In the genomic region with DNA sequence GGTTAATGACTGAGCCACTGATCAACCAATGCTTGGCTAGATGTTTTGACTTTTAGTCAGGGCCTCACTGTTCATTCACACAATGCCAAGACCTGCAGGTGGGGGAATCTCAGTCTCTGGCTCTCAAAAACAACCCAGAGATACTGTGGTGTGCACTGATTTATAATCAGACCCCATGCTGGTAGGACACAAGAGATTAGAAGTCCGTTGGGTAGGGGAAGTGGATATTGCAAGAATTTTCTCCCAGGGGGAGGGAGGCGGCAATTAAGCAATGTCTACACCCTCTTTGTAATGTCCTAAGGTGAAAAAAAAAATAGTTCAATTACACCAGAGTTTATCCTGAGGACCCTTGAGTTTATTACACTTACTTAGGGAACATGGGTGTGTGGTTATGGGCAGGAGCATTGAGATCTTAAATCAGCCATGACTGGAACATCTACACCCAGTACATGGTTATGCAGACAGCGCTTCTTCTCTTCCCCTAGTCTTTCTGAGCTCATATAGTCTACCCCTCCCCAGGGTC, we compare ENCODE assay signal across 20 mouse cellular contexts.
DNase-seq lines count a peak whose midpoint lies in the region; ATAC-seq and TF ChIP-seq lines count a peak whose summit lies in the region.
"Had no signal": no experiment of that assay in that cellular context is flagged by ENCODE, and none has a peak within 500 bp of the region (broad histone marks: within the 10 kb centered on the region; RNA-seq: fewer than 3 reads in every experiment).

No protein-coding gene starts in this region.

- no peak overlapping the region for H3K4me2 ChIP-seq in intestine, embryonic 14.5 days (ENCODE audit: low read length)
- no peak overlapping the region for H3K4me2 ChIP-seq in intestine, postnatal 0 days (replicated peaks; ENCODE audit: low read depth)
- no peak overlapping the region for H3K4me2 ChIP-seq in kidney, embryonic 16.5 days (replicated peaks; ENCODE audit: low read depth, low read length)
- H3K4me2 ChIP-seq in stomach, embryonic 14.5 days (replicated peaks; ENCODE audit: low read depth, low read length): no peak overlapping the region
- no peak overlapping the region for H3K4me2 ChIP-seq in stomach, postnatal 0 days (replicated peaks; ENCODE audit: low read depth)
- no peak overlapping the region for H3K4me2 ChIP-seq in stomach, embryonic 16.5 days (ENCODE audit: low read depth, low read length)
- H3K4me2 ChIP-seq: embryonic facial prominence, embryonic 12.5 days; heart, embryonic 12.5 days had no signal

- no peak for DNase-seq in intestine, embryonic 14.5 days (ENCODE audit: low spot score)
- no peak for DNase-seq in kidney, postnatal 4 days
- no peak for DNase-seq in stomach, postnatal 0 days (ENCODE audit: low spot score)
- DNase-seq in layer of hippocampus, postnatal 36 days: no peak
- DNase-seq: adrenal gland, postnatal 10 days; B cell, adult 2 months; cerebellum, adult 11 months; cerebellum, adult 8-10 months; cerebellum, postnatal 14 days; gastrocnemius, postnatal 14 days; heart, postnatal 36 days had no signal

- H3K9me3 ChIP-seq in intestine, embryonic 14.5 days (ENCODE audit: control insufficient read depth, low read length): no peaks in the 10 kb centered on the region
- H3K9me3 ChIP-seq in intestine, postnatal 0 days (ENCODE audit: control insufficient read depth): no peaks in the 10 kb centered on the region
- H3K9me3 ChIP-seq in kidney, embryonic 16.5 days (ENCODE audit: low read length): no peaks in the 10 kb centered on the region
- no peaks in the 10 kb centered on the region for H3K9me3 ChIP-seq in stomach, embryonic 14.5 days (ENCODE audit: control insufficient read depth, low read depth, low read length)
- H3K9me3 ChIP-seq in stomach, postnatal 0 days (ENCODE audit: control insufficient read depth, low read length): no peaks in the 10 kb centered on the region
- no peaks in the 10 kb centered on the region for H3K9me3 ChIP-seq in stomach, embryonic 16.5 days (replicated peaks; ENCODE audit: control insufficient read depth, low read length)
- H3K9me3 ChIP-seq: embryonic facial prominence, embryonic 12.5 days; heart, embryonic 12.5 days had no signal

- H3K4me1 ChIP-seq in intestine, embryonic 14.5 days (replicated peaks; ENCODE audit: control insufficient read depth, insufficient read depth, low read length): peaks cover 27% of the 10 kb centered on the region; the same call in 1 of the 2 replicates
- no peaks in the 10 kb centered on the region for H3K4me1 ChIP-seq in intestine, postnatal 0 days (replicated peaks; ENCODE audit: control insufficient read depth, insufficient read depth, low read length)
- H3K4me1 ChIP-seq in kidney, embryonic 16.5 days (ENCODE audit: insufficient read depth, low read length): peaks cover 13% of the 10 kb centered on the region
- H3K4me1 ChIP-seq in stomach, embryonic 14.5 days (ENCODE audit: control insufficient read depth, insufficient read depth, low read length): 0 out of 2 replicates have a peak, but pooled peaks cover 3% of the 10 kb centered on the region
- 0 out of 2 replicates have a peak, but pooled peaks cover 2% of the 10 kb centered on the region for H3K4me1 ChIP-seq in stomach, postnatal 0 days (replicated peaks; ENCODE audit: control insufficient read depth, insufficient read depth)
- peaks cover 12% of the 10 kb centered on the region; the same call in 1 of the 2 replicates for H3K4me1 ChIP-seq in stomach, embryonic 16.5 days (ENCODE audit: control insufficient read depth, insufficient read depth, low read length)

- TF ChIP-seq CTCF in intestine, postnatal 0 days (IDR thresholded peaks at IDR 0.05; ENCODE audit: low read depth): no peak
- TF ChIP-seq CTCF in stomach, postnatal 0 days (IDR thresholded peaks at IDR 0.05; ENCODE audit: low read depth): no peak

- no peak for ATAC-seq in intestine, embryonic 14.5 days (replicated peaks; ENCODE audit: low FRiP score, low TSS enrichment, low read depth)
- no peak for ATAC-seq in intestine, postnatal 0 days
- no peak for ATAC-seq in kidney, embryonic 16.5 days (ENCODE audit: low FRiP score, low TSS enrichment)
- ATAC-seq in stomach, embryonic 14.5 days (ENCODE audit: insufficient number of reproducible peaks, insufficient read depth, low FRiP score, low read depth): no peak
- ATAC-seq in stomach, postnatal 0 days (ENCODE audit: low FRiP score, low TSS enrichment): no peak
- ATAC-seq in stomach, embryonic 16.5 days (ENCODE audit: insufficient read depth, low FRiP score): no peak
- ATAC-seq: CD4-positive, CD25-positive, alpha-beta regulatory T cell, adult 4 months; forebrain, embryonic 16.5 days had no signal

- peak overlapping the region; percentile 81 for H3K27ac ChIP-seq in intestine, embryonic 14.5 days (ENCODE audit: low read depth)
- H3K27ac ChIP-seq in intestine, postnatal 0 days (ENCODE audit: low read depth, low read length): no peak overlapping the region
- H3K27ac ChIP-seq in kidney, embryonic 16.5 days (ENCODE audit: low read length): peak overlapping the region; percentile 76
- peak overlapping the region; percentile 62; the same call in 1 of the 2 replicates for H3K27ac ChIP-seq in stomach, embryonic 14.5 days (ENCODE audit: low read length)
- no peak overlapping the region for H3K27ac ChIP-seq in stomach, postnatal 0 days (replicated peaks)
- H3K27ac ChIP-seq in stomach, embryonic 16.5 days (ENCODE audit: low read length): peak overlapping the region; percentile 39
- H3K27ac ChIP-seq: embryonic facial prominence, embryonic 12.5 days had no signal

- no peak overlapping the region for H3K4me3 ChIP-seq in intestine, embryonic 14.5 days (ENCODE audit: low read depth, low read length)
- no peak overlapping the region for H3K4me3 ChIP-seq in intestine, postnatal 0 days (ENCODE audit: low read depth, low read length)
- no peak overlapping the region for H3K4me3 ChIP-seq in kidney, embryonic 16.5 days (ENCODE audit: low read length)
- H3K4me3 ChIP-seq in stomach, embryonic 14.5 days (ENCODE audit: low read depth, low read length): no peak overlapping the region
- no peak overlapping the region for H3K4me3 ChIP-seq in stomach, postnatal 0 days (ENCODE audit: low read depth, low read length)
- H3K4me3 ChIP-seq in stomach, embryonic 16.5 days (replicated peaks; ENCODE audit: low read length): no peak overlapping the region
- H3K4me3 ChIP-seq: embryonic facial prominence, embryonic 12.5 days; heart, embryonic 12.5 days had no signal

- H3K27me3 ChIP-seq in intestine, embryonic 14.5 days (replicated peaks; ENCODE audit: control insufficient read depth, insufficient read depth, low read length): no peaks in the 10 kb centered on the region
- H3K27me3 ChIP-seq in intestine, postnatal 0 days (replicated peaks; ENCODE audit: control insufficient read depth, insufficient read depth, low read length): no peaks in the 10 kb centered on the region
- no peaks in the 10 kb centered on the region for H3K27me3 ChIP-seq in kidney, embryonic 16.5 days (ENCODE audit: insufficient read depth, low read length)
- no peaks in the 10 kb centered on the region for H3K27me3 ChIP-seq in stomach, embryonic 14.5 days (ENCODE audit: control insufficient read depth, insufficient read depth, low read length)
- H3K27me3 ChIP-seq in stomach, postnatal 0 days (ENCODE audit: control insufficient read depth, insufficient read depth, low read length): no peaks in the 10 kb centered on the region
- no peaks in the 10 kb centered on the region for H3K27me3 ChIP-seq in stomach, embryonic 16.5 days (ENCODE audit: control insufficient read depth, insufficient read depth, low read length)
- H3K27me3 ChIP-seq: heart, embryonic 12.5 days had no signal

- 80% methylated on average over 3 of the region's 3 CpGs for WGBS in intestine, embryonic 14.5 days
- 66% methylated on average over 3 of the region's 3 CpGs for WGBS in intestine, postnatal 0 days
- WGBS in kidney, embryonic 16.5 days: 57% methylated on average over 3 of the region's 3 CpGs
- 71% methylated on average over 3 of the region's 3 CpGs for WGBS in stomach, embryonic 14.5 days
- 79% methylated on average over 3 of the region's 3 CpGs for WGBS in stomach, postnatal 0 days
- WGBS in stomach, embryonic 16.5 days: 77% methylated on average over 3 of the region's 3 CpGs

- TF ChIP-seq EP300 in stomach, postnatal 0 days (optimal IDR thresholded peaks at IDR 0.05): no peak

- H3K36me3 ChIP-seq in intestine, embryonic 14.5 days (ENCODE audit: control insufficient read depth, insufficient read depth, low read length): no peaks in the 10 kb centered on the region
- H3K36me3 ChIP-seq in intestine, postnatal 0 days (ENCODE audit: control insufficient read depth, insufficient read depth): no peaks in the 10 kb centered on the region
- no peaks in the 10 kb centered on the region for H3K36me3 ChIP-seq in kidney, embryonic 16.5 days (ENCODE audit: insufficient read depth, low read length)
- no peaks in the 10 kb centered on the region for H3K36me3 ChIP-seq in stomach, embryonic 14.5 days (ENCODE audit: control insufficient read depth, insufficient read depth, low read length)
- H3K36me3 ChIP-seq in stomach, postnatal 0 days (ENCODE audit: control insufficient read depth, insufficient read depth, low read length): no peaks in the 10 kb centered on the region
- H3K36me3 ChIP-seq in stomach, embryonic 16.5 days (ENCODE audit: control insufficient read depth, insufficient read depth, low read length): no peaks in the 10 kb centered on the region
- H3K36me3 ChIP-seq: embryonic facial prominence, embryonic 12.5 days; G1E; heart, embryonic 12.5 days had no signal

- H3K9ac ChIP-seq in intestine, embryonic 14.5 days (ENCODE audit: low read length): no peak overlapping the region
- H3K9ac ChIP-seq in intestine, postnatal 0 days (ENCODE audit: low read depth, low read length): no peak overlapping the region
- no peak overlapping the region for H3K9ac ChIP-seq in kidney, embryonic 16.5 days (replicated peaks; ENCODE audit: low read length)
- no peak overlapping the region for H3K9ac ChIP-seq in stomach, embryonic 14.5 days (replicated peaks; ENCODE audit: low read depth, low read length)
- no peak overlapping the region for H3K9ac ChIP-seq in stomach, postnatal 0 days (ENCODE audit: low read length)
- no peak overlapping the region for H3K9ac ChIP-seq in stomach, embryonic 16.5 days (ENCODE audit: low read length)
- H3K9ac ChIP-seq: embryonic facial prominence, embryonic 12.5 days; heart, embryonic 12.5 days had no signal

Comparison
In these comparisons a context has a peak if more than half of its experiments do, and no peak if none do; other contexts are left out.
1. H3K27ac ChIP-seq: peak in intestine, embryonic 14.5 days (single experiment), kidney, embryonic 16.5 days (single experiment), stomach, embryonic 14.5 days (single experiment) and stomach, embryonic 16.5 days (single experiment); none in intestine, postnatal 0 days (single experiment) and stomach, postnatal 0 days (single experiment).